Mouse (Mus musculus) intestine, postnatal 0 days (tissue): ENCODE results near the gene Epb41l5. TPM values are rescaled to one million over a fixed set of nuclear protein-coding genes. Genes with fewer than 3 reads are reported as not detected.
A peak's percentile ranks its signal among the peaks of the same experiment; 100 is the strongest.

Source experiments
- ATAC-seq: fragments of 200-750 bp; cut with Nextera tagmentation; 2 replicates; pipeline ENCODE4 v1.8.0; 2017; ENCODE audit warnings: mild to moderate bottlenecking, moderate TSS enrichment, moderate library complexity
- H3K27ac ChIP-seq: fragments of 300-500 bp; sonication (generic); 2 replicates; pipeline ENCODE4 v1.5.1; 2014; ENCODE audit warnings: mild to moderate bottlenecking, low read depth, low read length, moderate library complexity
- H3K27me3 ChIP-seq: fragments of 300-500 bp; sonication (generic); replicated peaks from 2 replicates; pipeline ENCODE4 v1.6.1; 2014; ENCODE audit warnings: low read length, mixed read lengths; ENCODE audit not compliant: control insufficient read depth, insufficient read depth
- H3K36me3 ChIP-seq: fragments of 300-500 bp; sonication (generic); 2 replicates; pipeline ENCODE4 v1.6.1; 2014; ENCODE audit warnings: mild to moderate bottlenecking, moderate library complexity; ENCODE audit not compliant: control insufficient read depth, insufficient read depth
- H3K4me1 ChIP-seq: fragments of 300-500 bp; sonication (generic); replicated peaks from 2 replicates; pipeline ENCODE4 v1.6.1; 2014; ENCODE audit warnings: antibody characterized with exemption, low read length, mixed read lengths; ENCODE audit not compliant: control insufficient read depth, insufficient read depth
- H3K4me2 ChIP-seq: fragments of 300-500 bp; sonication (generic); replicated peaks from 2 replicates; pipeline ENCODE4 v1.6.1; 2014; ENCODE audit warnings: low read depth, mild to moderate bottlenecking, moderate library complexity
- H3K4me3 ChIP-seq: fragments of 300-500 bp; sonication (generic); 2 replicates; pipeline ENCODE4 v1.5.1; 2014; ENCODE audit warnings: low read depth, low read length
- H3K9ac ChIP-seq: fragments of 300-500 bp; sonication (generic); 2 replicates; pipeline ENCODE4 v1.6.1; 2014; ENCODE audit warnings: mild to moderate bottlenecking, low read depth, low read length
- H3K9me3 ChIP-seq: fragments of 300-500 bp; sonication (generic); 2 replicates; pipeline ENCODE4 v1.6.1; 2016; ENCODE audit warnings: mixed run types; ENCODE audit not compliant: control insufficient read depth
- CTCF ChIP-seq: sonication (generic); IDR thresholded peaks from 2 replicates; pipeline ENCODE4 v1.5.1; 2016; ENCODE audit warnings: low read depth, mild to moderate bottlenecking, control low read depth, antibody characterized with exemption, moderate library complexity
- WGBS: fragments of 180-500 bp; shearing (Covaris S2); extraction: QIAGEN DNeasy Blood & Tissue Kit; methylation state at CpG from one replicate; pipeline ENCODE4 v1.1.7; 2014; 5-methylcytosine and 5-hydroxymethylcytosine counted together
- polyA plus RNA-seq: library from polyadenylated mRNA; unstranded; fragments of >200 nt; fragmentation: Nextera tagmentation; extraction: Ambion mirVana; gene quantifications from 2 replicates; pipeline ENCODE4 v1.2.1, GENCODE M21; 2015

Epb41l5 gene
- polyA plus RNA-seq, 1 experiment from 2014 or later: 14.3 TPM

GRCm38 (mm10) chr1:119498536-119499231 is 150.1 kb downstream of the Epb41l5 start:
- peak; percentile 71 for ATAC-seq
- Histone ChIP-seq H3K4me3 (no peak overlapping the region), H3K4me2 (0 out of 2 replicates have a peak overlapping the region, but pooled peaks have one; percentile 27), H3K9ac (no peak overlapping the region), H3K36me3 (peaks cover 16% of the 10 kb centered on the region; the same call in 1 of the 2 replicates), H3K4me1 (0 out of 2 replicates have a peak, but pooled peaks cover 11% of the 10 kb centered on the region), H3K27me3 (no peaks in the 10 kb centered on the region), H3K9me3 (no peaks in the 10 kb centered on the region), H3K27ac (peak overlapping the region; percentile 36)
- TF ChIP-seq CTCF: no peak
- 66% methylated on average over 9 of the region's 9 CpGs for WGBS

- Histone ChIP-seq H3K9me3 (no peaks in the 10 kb centered on the region), H3K4me1 (0 out of 2 replicates have a peak, but pooled peaks cover 5% of the 10 kb centered on the region), H3K9ac (no peak overlapping the region), H3K27ac (no peak overlapping the region), H3K36me3 (peaks cover 16% of the 10 kb centered on the region; the same call in 1 of the 2 replicates), H3K4me2 (no peak overlapping the region), H3K27me3 (no peaks in the 10 kb centered on the region), H3K4me3 (no peak overlapping the region)
- WGBS: 69% methylated on average over 5 of the region's 5 CpGs
- no peak for ATAC-seq
- no peak for TF ChIP-seq CTCF
These were observed 151.3 kb downstream of the Epb41l5 start for GRCm38 (mm10) chr1:119497346-119498004.

GRCm38 (mm10) chr1:119495396-119495775 is 153.4 kb downstream of the Epb41l5 start:
- Histone ChIP-seq H3K4me2 (no peak overlapping the region), H3K27me3 (no peaks in the 10 kb centered on the region), H3K36me3 (0 out of 2 replicates have a peak, but pooled peaks cover 7% of the 10 kb centered on the region), H3K4me3 (no peak overlapping the region), H3K9me3 (no peaks in the 10 kb centered on the region), H3K9ac (no peak overlapping the region), H3K4me1 (0 out of 2 replicates have a peak, but pooled peaks cover 7% of the 10 kb centered on the region), H3K27ac (no peak overlapping the region)
- no peak for TF ChIP-seq CTCF
- 89% methylated on average over 6 of the region's 6 CpGs for WGBS
- no peak for ATAC-seq

Other genes starting within 250 kb of the Epb41l5 start
- gene Inhbb, start 226.8 kb downstream of the Epb41l5 start, polyA plus RNA-seq: 0.20 and 0.42 TPM in 2 replicates
- 145 and 152 TPM in 2 replicates for gene Ralb, start 144.2 kb downstream of the Epb41l5 start, polyA plus RNA-seq
- gene Tmem185b, start 122.8 kb downstream of the Epb41l5 start, polyA plus RNA-seq: 21.6 and 25.1 TPM in 2 replicates
- gene Ptpn4, start 188.6 kb upstream of the Epb41l5 start, polyA plus RNA-seq: 2.4 and 3.0 TPM in 2 replicates